Mouse (Mus musculus) liver, embryonic 14.5 days (tissue): ENCODE measurements at regions not wholly inside any gene's neighbourhood (a gene's known extent, or its start where the extent isn't known, plus 50 kb on each side); places are given as distances from the start of the nearest gene placed in this dataset.

Source experiments
- ATAC-seq: fragments of 200-750 bp; cut with Nextera tagmentation; 2 replicates; pipeline ENCODE4 v1.8.0; 2017; ENCODE audit warnings: moderate number of reproducible peaks, mild to moderate bottlenecking, moderate library complexity; ENCODE audit not compliant: insufficient read depth
- DNase-seq, 3 experiments: peaks; one replicate each; pipeline ENCODE4 v3.0.0-alpha.2; 2012 to 2013; ENCODE audit warnings: low read depth in 3 of 3, low spot score in 3 of 3
- H3K27ac ChIP-seq: fragments of 300-500 bp; sonication (generic); 2 replicates; pipeline ENCODE4 v1.5.1; 2014; ENCODE audit warnings: moderate library complexity, mild to moderate bottlenecking, control low read depth, inconsistent platforms
- H3K27me3 ChIP-seq: fragments of 300-500 bp; sonication (generic); 2 replicates; pipeline ENCODE4 v1.6.1; 2014; ENCODE audit warnings: mild to moderate bottlenecking, low read length, moderate library complexity; ENCODE audit not compliant: control insufficient read depth, insufficient read depth
- H3K36me3 ChIP-seq: fragments of 300-500 bp; sonication (generic); replicated peaks from 2 replicates; pipeline ENCODE4 v1.6.1; 2014; ENCODE audit warnings: low read depth; ENCODE audit not compliant: control insufficient read depth, insufficient read depth
- H3K4me1 ChIP-seq, 2 experiments: fragments of 200-500 bp in 1 of 2; fragments of 300-500 bp in 1 of 2; sonication (generic) in 1 of 2; replicated peaks; 2 replicates each; pipeline ENCODE4 v1.6.1; 2012 to 2014; ENCODE audit warnings: antibody characterized with exemption in 1 of 2, inconsistent platforms in 1 of 2, low read length in 1 of 2; ENCODE audit not compliant: control insufficient read depth in 2 of 2, insufficient read depth in 2 of 2
- H3K4me2 ChIP-seq: fragments of 300-500 bp; sonication (generic); 2 replicates; pipeline ENCODE4 v1.6.1; 2014; ENCODE audit warnings: low read depth, mild to moderate bottlenecking, control low read depth, moderate library complexity
- H3K4me3 ChIP-seq, 2 experiments: fragments of 200-500 bp in 1 of 2; fragments of 300-500 bp in 1 of 2; sonication (generic) in 1 of 2; 2 replicates each; pipeline ENCODE4 v1.5.1; 2012 to 2014; ENCODE audit warnings: low read depth in 2 of 2, low read length in 2 of 2, mild to moderate bottlenecking in 2 of 2, control low read depth in 1 of 2, inconsistent platforms in 1 of 2, moderate library complexity in 1 of 2; ENCODE audit not compliant: insufficient read depth in 1 of 2
- H3K9ac ChIP-seq: fragments of 300-500 bp; sonication (generic); replicated peaks from 2 replicates; pipeline ENCODE4 v1.6.1; 2014; ENCODE audit warnings: mild to moderate bottlenecking, control low read depth, moderate library complexity
- H3K9me3 ChIP-seq: fragments of 300-500 bp; sonication (generic); 2 replicates; pipeline ENCODE4 v1.6.1; 2016; ENCODE audit warnings: low read length, mixed read lengths; ENCODE audit not compliant: control insufficient read depth
- CTCF ChIP-seq: IDR thresholded peaks from 2 replicates; pipeline ENCODE4 v1.5.1; 2016; ENCODE audit warnings: antibody characterized with exemption, low read depth, control low read depth
- EP300 ChIP-seq: IDR thresholded peaks from 2 replicates; pipeline ENCODE4 v1.6.1; 2016; ENCODE audit warnings: antibody characterized with exemption, low read depth
- WGBS: fragments of 180-500 bp; shearing (Covaris S2); extraction: QIAGEN DNeasy Blood & Tissue Kit; methylation state at CpG from one replicate; pipeline ENCODE4 v1.1.7; 2014; ENCODE audit not compliant: insufficient replicate concordance; 5-methylcytosine and 5-hydroxymethylcytosine counted together

- Histone ChIP-seq H3K4me3 (no peak overlapping the region), H3K4me2 (no peak overlapping the region), H3K9ac (no peak overlapping the region), H3K27ac (no peak overlapping the region), H3K9me3 (no peaks in the 10 kb centered on the region), H3K27me3 (no peaks in the 10 kb centered on the region), H3K4me1 (no peaks in the 10 kb centered on the region), H3K36me3 (no peaks in the 10 kb centered on the region)
- no peak for TF ChIP-seq CTCF
- TF ChIP-seq EP300: no peak
- 57% methylated on average over 5 of the region's 5 CpGs for WGBS
- no peak for DNase-seq
- no peak for ATAC-seq
Measured at GRCm38 (mm10) chr16:63083256-63083655, 229.1 kb downstream of the Pros1 start.

- H3K36me3 ChIP-seq: no peaks in the 10 kb centered on the region
- DNase-seq: no peak
- 64% methylated on average over 10 of the region's 10 CpGs for WGBS
- no peak overlapping the region for H3K4me2 ChIP-seq
- no peak overlapping the region for H3K27ac ChIP-seq
- no peak overlapping the region for H3K9ac ChIP-seq
- no peaks in the 10 kb centered on the region for H3K9me3 ChIP-seq
- no peak for ATAC-seq
- H3K4me3 ChIP-seq: no peak overlapping the region
- no peaks in the 10 kb centered on the region for H3K4me1 ChIP-seq
- no peak for TF ChIP-seq EP300
- no peak for TF ChIP-seq CTCF
- H3K27me3 ChIP-seq: no peaks in the 10 kb centered on the region
Measured at GRCm38 (mm10) chr16:63084021-63084756, 230.1 kb downstream of the Pros1 start.

- Histone ChIP-seq H3K4me1 (no peaks in the 10 kb centered on the region), H3K36me3 (no peaks in the 10 kb centered on the region), H3K9ac (no peak overlapping the region), H3K4me3 (no peak overlapping the region), H3K9me3 (no peaks in the 10 kb centered on the region), H3K27ac (no peak overlapping the region), H3K27me3 (no peaks in the 10 kb centered on the region), H3K4me2 (no peak overlapping the region)
- 53% methylated on average over 9 of the region's 9 CpGs for WGBS
- TF ChIP-seq EP300: no peak
- TF ChIP-seq CTCF: no peak
- DNase-seq (no peak), ATAC-seq (no peak)
Measured at GRCm38 (mm10) chr16:63086086-63086796, 232.1 kb downstream of the Pros1 start.

GRCm38 (mm10) chr16:63091471-63092300 lies 237.6 kb downstream of the Pros1 start:
- Histone ChIP-seq H3K27me3 (no peaks in the 10 kb centered on the region), H3K4me3 (no peak overlapping the region), H3K9me3 (no peaks in the 10 kb centered on the region), H3K4me2 (no peak overlapping the region), H3K27ac (no peak overlapping the region), H3K9ac (no peak overlapping the region), H3K4me1 (no peaks in the 10 kb centered on the region), H3K36me3 (no peaks in the 10 kb centered on the region)
- ATAC-seq (no peak), DNase-seq (no peak)
- TF ChIP-seq EP300: no peak
- TF ChIP-seq CTCF: no peak
- 59% methylated on average over 11 of the region's 11 CpGs for WGBS
